Mouse (Mus musculus): ENCODE results near the gene Uap1l1.

The Uap1l1 gene

DNA sequence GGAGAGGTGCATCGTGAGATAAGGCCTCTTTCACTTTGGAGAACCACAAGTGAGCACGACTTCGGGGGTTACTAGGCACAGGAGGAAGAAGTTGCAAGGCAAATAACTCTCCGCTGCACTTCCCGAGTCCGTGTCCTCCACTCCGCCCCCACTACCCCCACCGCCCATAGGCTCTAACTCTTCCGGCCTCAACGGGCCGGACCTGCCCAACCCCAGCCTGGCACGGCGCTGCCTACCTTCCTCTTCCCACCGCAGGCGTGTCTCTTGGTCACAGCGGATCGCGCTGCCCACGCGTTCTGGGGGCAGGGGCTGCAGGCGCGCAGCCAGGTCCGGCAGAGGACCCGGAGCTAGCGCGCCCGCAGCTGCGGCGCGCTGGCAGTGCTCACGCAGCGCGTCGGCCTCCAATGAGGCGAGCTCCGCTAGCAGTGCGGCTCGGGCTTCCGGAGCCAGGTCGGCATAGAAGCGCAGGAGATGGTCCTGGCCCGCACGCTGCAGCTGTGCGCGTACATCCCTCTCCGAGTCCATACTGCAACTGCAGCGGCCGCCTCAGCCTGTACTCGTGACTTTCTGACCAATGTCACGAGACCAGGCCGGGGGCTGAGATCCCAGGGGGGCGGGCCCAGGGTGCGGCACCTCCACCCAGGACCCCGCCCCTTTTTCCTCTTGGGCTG, at the start of gene Uap1l1:
Gene Uap1l1 (minus strand): TSS at position 592 of the 671 bp plus-strand sequence.
- WGBS, result under 1% methylated on average over 54 of the region's 54 CpGs

DNA sequence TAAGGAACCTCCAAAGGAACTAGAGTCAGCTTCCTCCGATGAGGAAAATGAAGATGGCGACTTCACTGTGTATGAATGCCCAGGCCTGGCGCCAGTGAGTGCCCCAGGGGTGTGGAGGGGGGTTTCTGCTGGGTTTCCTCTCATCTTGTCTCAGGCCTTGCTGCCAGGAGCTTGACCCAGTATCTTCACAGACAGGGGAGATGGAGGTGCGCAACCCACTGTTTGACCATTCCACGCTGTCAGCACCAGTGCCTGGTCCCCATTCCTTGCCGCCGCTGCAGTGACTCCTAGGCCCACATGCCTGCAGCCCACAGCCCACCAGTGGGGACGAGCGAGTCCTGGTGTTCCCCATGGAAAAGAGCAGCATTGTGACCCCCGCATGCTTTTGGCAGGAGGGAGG, 43.4 kb upstream of the Uap1l1 start:
- WGBS, result 86% methylated on average over 10 of the region's 10 CpGs

DNA sequence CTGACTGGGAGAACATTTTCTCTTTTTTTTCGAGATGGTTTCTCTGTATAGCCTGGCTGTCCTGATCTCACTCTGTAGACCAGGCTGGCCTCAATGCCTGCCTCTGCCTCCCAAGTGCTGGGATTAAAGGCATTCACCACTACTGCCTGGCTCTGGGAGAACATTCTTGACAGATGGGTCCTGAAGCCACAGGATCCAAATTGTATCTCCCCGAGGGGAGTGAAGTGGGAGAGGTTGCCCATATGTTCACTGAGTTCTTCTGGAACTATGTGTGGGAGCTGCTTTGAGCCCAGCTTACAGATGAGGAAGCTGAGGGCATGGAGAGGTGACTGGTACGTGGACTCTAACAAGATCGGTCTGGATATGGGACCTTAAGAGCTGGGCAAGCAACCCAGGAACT, 38.5 kb upstream of the Uap1l1 start:
- 43% methylated on average over 4 of the region's 4 CpGs for WGBS

DNA sequence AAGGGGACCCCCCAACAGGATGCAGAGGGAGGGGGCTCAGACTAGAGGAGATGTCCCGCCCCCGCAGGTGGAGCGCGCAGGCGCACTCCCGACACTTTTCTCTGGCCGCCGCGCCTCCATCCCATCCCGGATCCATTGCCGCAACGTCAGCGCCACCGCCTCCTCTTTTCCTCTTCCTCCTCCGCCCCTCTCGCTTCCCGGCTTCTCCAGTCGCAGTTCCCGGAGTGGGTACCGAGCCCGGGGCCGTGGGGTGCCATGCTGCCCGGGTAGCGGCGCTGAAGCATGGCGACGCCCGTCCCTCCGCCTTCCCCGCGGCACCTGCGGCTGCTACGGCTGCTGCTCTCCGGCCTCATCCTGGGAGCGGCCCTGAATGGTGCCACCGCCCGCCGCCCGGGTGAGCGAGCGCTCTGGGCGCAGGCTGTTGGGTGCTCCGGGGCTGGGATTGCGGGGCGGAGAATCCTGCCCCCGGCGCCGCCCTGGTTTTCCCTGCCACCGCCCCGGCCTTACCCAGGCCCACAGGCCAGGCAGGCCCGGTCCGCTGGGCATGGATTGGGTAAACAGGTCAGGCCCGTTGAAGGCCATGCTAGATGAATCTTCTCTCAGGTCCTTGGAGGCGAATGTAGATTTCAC, 37.6 kb upstream of the Uap1l1 start:
- 1% methylated on average over 53 of the region's 54 CpGs for WGBS

DNA sequence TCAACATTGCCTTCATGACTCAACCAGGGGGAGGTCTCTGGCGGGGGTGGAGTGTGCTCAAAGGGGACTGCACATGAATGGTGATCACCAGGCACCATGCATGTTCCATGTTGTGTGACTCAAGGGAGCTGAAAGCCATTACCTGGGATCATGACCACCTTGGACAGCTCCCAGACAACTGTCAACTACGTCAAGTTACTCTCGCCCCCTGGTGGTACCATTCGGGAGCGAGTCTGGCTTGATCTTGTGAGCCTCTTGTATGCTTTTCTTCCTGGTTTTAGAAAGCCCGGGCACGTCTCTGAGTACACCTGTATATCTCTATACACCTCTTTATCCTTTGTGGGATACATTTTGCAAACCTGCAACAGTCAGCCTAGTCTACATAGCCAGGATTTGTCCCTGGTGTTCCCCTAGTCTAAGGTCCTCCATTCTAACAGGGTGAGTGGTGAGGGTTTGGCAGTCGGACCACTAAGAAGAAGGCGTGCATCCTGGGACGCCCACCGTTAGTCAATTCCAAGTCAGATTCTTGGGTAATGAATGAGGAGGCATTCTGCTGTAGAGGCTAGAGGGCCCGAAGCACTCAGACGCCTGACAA, 37.0 kb upstream of the Uap1l1 start:
- 2% methylated on average over 13 of the region's 13 CpGs for WGBS

DNA sequence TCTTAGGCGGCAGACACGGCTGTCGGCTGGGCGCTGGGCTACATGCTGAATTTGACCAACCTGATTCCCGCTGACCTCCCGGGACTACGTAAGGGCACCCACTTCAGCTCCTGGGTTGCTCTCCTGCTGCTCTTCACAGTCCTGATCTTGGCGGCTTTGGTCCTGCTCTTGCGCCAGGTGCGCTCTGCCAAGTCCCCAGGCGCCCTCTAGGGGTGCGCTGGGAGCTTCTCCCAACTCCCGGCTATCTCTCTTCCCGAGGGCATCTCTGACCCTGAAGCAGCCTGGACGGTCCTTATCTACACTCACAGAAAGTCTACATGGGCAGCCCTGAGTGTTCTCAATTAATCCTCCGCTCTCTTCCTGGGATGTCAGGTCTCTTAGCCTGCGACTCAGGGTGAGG, 35.3 kb upstream of the Uap1l1 start:
- 4% methylated on average over 17 of the region's 17 CpGs for WGBS

DNA sequence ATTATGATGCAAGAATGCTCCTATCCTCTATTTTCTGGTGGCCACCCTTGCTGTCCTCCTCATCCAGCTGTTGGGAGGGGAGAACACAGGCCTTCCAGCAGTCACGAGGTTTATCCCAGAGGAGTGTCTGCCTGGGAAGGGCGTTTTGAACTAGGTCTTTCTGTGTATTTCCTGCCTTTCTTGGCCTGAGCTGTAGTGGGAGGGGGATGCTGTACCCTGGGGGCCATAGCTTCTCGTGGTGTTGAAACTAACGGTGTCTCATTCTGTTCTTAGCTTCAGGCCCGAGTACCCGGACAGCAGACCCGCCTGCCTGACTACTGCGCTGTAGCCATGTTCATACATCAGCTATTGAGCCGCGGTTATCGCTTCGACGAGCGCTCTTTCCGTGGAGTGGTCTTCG, 34.8 kb upstream of the Uap1l1 start:
- 24% methylated on average over 16 of the region's 16 CpGs for WGBS

DNA sequence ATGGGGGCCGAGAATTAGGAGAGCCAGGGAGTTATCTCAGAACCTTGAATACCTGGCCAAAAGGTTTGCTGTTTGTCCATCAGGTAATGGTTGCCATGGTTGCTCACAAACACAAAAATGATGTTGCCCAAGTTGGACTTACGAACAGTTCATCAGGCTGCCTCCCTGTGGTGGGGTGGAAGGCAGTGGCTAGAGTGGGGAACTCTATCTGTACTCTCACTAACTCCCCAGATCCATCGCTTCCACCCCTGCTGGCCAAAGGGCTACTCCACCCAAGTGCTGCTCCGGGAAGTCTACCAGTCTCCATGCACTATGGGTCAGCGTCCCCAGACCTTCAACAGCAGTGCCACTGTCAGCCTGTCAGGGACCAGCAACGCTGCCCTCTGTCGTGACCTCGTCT, 33.6 kb upstream of the Uap1l1 start, which contains the start of gene Npdc1:
Gene Npdc1 (plus strand): TSS at position 301 of the 400 bp plus-strand sequence.
- WGBS, result 87% methylated on average over 8 of the region's 8 CpGs

DNA sequence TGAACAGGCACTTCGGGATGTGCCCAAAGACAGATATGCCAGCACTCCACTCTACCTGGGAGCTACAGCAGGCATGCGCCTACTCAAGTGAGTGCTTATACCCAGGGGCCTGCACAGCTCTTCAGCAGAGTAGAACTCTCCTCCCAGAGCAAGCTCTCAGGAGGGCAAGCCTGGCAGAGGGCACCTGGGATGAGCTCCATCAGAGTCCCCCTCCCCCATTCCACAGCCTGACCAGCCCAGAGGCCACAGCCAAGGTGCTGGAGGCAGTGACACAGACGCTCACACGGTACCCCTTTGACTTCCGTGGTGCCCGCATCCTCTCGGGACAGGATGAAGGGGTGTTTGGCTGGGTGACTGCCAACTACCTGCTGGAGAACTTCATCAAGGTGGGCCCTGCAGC, 32.6 kb upstream of the Uap1l1 start:
- WGBS, result 94% methylated on average over 7 of the region's 7 CpGs

DNA sequence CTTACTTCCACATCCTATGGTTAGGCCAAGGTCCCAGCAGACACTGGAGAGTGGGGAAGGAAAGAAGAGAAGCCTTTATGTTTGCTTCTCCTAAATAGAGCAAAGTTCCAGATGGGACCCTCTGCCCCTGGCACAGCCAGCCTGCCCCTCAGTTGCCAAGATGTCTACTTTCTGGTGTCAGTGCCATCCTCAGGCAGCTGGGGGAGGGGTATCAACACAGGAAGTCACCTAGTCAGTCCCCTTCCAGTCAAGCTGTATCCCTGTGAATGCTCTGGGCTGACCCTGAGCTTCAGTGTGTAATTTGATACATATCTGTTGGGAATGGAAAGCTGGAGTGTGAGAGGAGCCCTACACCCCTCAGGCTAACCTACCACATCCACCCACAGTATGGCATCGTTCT, 31.5 kb upstream of the Uap1l1 start:
- 83% methylated on average over 1 of the region's 1 CpGs for WGBS

DNA sequence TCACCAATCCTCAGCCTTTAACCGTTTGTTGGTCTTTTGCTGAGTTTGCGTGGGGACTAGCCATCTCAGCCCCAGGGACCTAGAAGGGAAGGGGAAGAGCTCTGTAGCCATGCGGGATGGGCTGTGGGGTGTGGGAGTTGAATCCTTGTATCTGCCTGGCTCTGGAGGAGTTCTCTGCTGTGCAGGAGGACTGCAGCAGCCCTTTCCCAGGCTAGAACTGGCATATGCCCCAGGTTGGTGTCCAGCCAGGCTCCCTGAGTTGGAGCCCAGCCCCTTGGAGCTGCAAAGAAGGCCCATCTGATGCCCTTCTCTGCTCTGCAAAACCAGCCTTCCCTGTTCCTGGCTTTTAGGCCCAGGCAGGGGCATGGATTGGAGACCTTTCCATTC, 31.1 kb upstream of the Uap1l1 start:
- 63% methylated on average over 3 of the region's 3 CpGs for WGBS

DNA sequence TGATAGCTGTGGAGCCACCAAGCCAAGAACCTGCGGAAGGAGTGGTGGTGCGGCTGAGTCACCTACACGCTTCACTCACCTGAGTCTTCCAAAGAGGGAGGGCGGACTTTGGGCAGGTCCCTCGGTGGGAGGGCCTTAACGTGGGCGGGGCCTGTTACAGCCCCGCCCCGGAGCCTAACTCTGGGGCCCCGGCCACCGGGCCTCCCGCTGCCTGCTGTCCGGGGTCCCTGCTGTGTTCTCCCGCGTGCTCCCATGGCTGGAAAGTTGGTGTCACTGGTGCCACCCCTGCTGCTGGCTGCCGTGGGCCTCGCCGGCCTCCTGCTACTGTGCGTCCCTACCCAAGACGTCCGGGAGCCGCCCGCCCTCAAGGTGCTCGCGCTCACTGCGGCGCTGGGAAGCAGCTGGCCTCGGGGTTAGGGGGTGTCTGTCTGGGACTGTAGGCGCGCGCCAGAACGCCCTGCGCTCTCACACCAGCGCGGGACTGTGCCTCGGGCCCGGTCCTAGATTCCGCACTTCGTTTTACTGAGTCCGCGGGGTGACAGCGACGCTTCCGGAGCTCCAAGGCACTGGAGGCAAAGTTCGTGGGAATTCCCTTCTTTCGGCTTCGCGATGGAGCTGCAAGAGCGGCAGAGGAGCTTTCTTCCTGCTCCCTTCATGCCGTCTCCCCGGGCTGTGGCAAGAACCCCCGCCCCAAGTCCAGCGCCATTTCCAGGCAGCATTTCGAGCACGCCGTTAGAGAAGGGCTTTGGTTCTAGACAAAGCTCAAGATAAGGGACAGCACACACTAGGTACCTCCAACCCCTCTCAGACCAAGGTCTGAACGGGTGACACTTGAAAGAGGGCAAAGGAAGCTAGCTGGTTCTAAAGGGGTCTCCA, 30.5 kb upstream of the Uap1l1 start, which contains the start of gene Entpd2:
Gene Entpd2 (plus strand): TSS at position 154 of the 876 bp plus-strand sequence.
- WGBS, result 5% methylated on average over 57 of the region's 57 CpGs

DNA sequence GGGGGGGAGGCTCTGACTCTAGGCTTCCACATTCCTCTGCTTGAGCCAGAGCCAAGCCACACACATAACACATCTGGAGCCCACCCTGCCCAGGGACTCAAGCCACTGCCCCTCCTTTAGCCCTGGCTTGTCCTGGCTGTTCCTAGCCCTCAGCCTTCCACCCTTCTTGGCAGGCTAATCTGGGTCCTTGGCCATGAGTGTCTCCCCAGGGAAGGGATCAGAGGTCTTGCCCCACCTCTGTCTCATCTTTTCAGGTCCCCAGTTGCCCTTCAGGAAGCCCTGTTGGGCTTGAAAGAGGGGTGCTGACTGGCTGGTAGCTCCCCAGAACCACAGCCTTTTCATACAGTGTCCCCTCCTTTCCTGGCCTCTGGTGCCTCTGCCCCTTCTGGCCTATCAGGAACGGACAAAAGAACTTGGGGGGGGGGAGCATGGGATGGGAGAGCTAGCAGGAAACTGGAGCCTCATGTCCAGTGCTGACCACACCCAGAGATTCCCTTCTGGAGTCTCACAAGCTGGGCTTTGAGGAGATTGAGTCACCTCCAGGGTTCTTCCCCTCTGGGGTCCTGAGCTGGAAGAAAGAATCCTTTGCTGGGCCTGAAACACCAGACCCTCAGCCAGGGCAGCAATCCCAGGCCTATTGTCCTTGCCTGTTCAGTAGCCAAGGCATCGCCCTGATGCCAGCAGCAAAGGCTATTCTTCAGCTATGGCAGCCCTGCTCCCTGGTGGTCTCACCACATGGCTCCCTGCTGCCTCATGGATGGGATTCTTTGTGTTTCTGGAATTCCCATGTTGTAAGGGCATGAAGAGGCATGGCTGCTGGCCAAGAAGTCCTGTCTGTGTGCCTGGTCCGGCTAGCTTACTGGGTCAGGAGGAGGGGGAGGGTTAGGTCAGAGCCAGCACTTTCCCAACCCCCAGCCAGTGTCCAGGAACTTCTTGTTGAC, 29.1 kb upstream of the Uap1l1 start:
- WGBS, result 52% methylated on average over 3 of the region's 3 CpGs

DNA sequence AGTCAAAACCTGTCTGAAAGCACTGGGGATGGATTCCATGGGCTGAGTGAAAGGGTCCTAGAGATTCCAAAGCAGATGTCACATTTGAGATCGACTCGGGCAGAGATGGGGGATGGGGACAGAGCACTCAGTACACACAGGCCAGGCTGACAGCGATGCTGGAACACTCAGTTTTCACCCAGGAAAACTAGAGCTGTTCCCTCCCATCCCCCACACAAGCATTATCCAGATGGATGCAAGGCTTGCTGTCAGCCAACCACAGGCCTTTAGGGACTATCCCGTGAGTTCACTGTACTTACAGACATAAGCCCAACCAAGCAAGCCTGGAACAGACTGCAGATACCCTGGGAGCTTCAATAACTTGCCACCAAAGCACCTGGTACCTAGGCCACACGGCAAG, 25.8 kb upstream of the Uap1l1 start:
- WGBS, result 84% methylated on average over 5 of the region's 5 CpGs

DNA sequence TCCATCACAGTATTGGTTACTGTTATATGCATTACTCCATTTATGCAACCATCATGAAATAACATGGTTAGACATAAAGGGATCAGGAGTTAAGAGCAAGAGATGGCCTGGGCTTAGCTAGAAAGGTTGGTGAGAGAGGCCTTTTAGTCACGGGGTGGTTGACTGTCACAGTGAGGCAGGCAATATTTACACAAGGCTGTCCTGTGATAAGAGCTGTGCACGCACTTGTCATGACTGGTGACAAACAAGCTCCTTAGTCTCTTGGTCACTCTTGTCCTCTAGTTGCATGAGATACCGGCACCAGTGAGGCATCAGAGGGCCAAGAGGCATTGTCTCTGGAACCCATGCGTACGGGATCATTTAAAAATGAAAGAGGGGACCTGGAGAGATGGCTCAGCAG, 19.0 kb upstream of the Uap1l1 start:
- 95% methylated on average over 5 of the region's 5 CpGs for WGBS

DNA sequence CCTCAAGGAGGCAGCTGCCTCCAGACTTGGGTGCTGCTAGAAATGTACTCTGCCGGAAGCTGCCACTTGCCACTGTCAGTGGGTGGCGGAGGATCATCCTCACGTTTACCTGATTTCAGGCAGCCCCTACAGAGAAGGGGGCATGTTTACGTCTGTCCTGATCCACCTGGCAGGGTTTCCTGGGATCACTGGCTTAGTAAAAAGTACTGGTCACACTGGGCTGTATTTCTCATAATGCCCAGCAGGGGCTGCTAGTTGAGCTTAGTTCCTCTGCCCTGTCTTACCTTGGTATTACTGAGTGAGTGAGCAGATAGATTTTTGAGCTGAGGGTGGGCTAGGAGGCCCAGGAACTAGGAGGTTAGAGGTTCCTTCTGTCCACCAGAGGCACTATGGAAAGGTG, 11.1 kb upstream of the Uap1l1 start:
- 59% methylated on average over 4 of the region's 4 CpGs for WGBS

DNA sequence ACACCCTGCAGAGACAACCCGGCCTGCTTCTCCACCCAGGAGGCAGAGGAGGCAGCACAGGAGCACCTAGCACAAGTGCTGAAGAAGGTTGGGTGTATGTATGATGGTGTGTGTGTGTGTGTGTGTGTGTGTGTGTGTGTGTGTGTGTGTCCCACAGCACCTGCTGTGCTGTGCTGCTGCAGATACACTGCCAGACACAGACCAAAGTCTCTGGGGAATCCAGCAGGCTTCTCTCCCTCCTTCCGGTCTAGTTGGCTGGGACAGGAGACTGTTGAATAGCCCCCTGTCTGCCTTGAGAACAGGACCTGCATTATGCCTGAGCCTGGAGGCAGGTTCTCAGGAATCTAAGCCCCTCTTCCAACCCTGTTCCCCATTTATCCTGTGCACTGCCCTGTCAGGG, 7.9 kb upstream of the Uap1l1 start:
- 43% methylated on average over 2 of the region's 2 CpGs for WGBS

DNA sequence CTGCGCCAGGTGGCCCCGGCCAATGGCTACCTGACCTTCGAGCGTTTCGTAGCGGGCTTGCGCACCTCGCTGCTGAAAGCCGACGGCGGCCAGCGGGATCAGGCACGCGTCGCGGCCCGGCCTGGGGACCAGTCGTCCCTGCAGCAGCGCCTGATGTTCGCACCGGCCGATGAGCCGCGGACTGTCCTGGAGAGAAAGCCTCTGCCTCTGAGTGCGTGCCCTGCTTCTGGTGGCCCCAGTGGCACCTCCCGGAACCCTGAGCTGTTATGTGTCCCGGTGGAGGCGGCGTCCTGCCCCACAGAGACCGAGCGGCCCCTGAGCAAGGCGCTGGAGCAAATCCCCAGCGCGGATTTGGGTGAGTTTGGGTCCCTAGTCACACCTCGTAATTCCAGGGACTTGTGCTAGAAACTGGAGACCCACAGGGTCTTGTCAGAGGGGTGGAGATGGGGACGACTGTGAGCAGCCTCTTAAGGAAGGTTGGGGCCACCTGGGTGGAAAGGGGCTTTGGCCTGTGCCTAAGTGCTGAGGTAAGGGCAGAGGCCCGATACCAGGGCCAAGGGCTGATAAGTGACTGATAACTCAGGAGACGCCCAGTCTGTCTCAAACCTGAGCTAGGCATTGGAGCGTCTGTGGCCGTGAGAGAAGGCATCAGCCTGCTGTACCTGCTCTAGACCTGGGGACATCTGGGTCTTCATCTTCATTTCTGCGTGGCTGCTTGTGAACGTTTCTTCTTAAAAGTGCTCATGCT, 7.3 kb upstream of the Uap1l1 start:
- WGBS, result 7% methylated on average over 42 of the region's 42 CpGs

DNA sequence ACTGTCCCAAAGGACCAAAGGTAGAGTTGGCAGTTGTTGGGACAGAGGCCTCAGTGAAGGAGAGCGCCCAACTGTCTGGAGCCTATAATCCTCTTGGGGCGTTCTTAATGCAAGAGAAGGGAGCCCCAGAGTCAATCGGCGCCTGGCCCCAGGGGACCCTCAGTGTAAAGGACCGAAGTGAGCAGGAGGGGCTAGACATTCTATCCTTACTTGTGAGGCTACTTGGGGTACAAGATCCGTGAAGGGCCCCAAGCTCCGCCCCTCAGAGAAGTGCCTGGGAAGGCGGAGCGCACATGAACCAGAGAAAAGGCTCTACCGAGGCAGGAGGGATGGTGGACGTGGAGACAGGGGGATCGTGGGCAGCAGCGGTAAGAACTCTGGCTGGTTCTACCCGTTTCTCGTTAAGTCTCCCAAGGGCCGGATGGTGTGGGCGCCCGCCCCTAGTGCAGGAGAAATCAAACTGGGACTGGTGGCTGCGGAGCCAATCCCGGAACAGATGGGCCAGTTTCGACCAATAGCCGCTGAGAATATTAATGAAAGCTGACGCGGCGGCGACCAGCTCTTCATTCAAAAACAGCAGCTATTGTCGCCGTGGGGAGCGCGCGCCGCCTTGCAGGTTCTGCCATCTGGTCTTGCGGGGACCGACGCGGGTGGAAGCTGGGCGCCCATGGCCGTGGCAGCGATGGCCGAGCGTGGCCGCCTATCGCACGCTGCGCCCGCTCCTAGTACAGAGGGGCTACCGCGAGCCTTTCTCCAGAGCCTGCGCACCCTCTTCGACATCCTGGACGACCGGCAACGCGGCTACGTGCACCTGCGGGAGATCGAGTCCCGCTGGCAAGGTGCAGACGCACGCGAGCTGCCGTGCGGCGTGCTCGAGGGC, 6.5 kb upstream of the Uap1l1 start, which contains the start of gene Sapcd2:
Gene Sapcd2 (plus strand): TSS at position 558 of the 880 bp plus-strand sequence.
- 2% methylated on average over 65 of the region's 65 CpGs for whole genome bisulfite sequencing

Measured in cerebral cortex, adult 2 months (tissue).